Mouse (Mus musculus) hematopoietic stem cell, adult 5-6 weeks (primary cell): ENCODE results near the gene Slc2a1. TPM values are rescaled to one million over a fixed set of nuclear protein-coding genes. Genes with fewer than 3 reads are reported as not detected.
A peak's percentile ranks its signal among the peaks of the same experiment; 100 is the strongest.

Experiments used
- ATAC-seq, 2 experiments: fragments of 125-278 bp in 1 of 2; replicated peaks in 1 of 2; 2 replicates each; pipeline ENCODE4 v1.8.0; 2016 to 2017; ENCODE audit warnings: inconsistent platforms in 2 of 2, mild to moderate bottlenecking in 2 of 2, moderate number of reproducible peaks in 2 of 2, low read depth in 1 of 2, moderate TSS enrichment in 1 of 2; ENCODE audit not compliant: low FRiP score in 2 of 2, poor library complexity in 2 of 2, severe bottlenecking in 2 of 2, insufficient read depth in 1 of 2, low TSS enrichment in 1 of 2
- total RNA-seq: library from RNA; stranded (forward); fragments of 172-1452, 232-1000 nt; gene quantifications from 2 replicates; pipeline ENCODE4 v1.2.3, GENCODE M21; 2017

Slc2a1 gene
- total RNA-seq: 12.4 and 23.3 TPM in 2 replicates

DNA sequence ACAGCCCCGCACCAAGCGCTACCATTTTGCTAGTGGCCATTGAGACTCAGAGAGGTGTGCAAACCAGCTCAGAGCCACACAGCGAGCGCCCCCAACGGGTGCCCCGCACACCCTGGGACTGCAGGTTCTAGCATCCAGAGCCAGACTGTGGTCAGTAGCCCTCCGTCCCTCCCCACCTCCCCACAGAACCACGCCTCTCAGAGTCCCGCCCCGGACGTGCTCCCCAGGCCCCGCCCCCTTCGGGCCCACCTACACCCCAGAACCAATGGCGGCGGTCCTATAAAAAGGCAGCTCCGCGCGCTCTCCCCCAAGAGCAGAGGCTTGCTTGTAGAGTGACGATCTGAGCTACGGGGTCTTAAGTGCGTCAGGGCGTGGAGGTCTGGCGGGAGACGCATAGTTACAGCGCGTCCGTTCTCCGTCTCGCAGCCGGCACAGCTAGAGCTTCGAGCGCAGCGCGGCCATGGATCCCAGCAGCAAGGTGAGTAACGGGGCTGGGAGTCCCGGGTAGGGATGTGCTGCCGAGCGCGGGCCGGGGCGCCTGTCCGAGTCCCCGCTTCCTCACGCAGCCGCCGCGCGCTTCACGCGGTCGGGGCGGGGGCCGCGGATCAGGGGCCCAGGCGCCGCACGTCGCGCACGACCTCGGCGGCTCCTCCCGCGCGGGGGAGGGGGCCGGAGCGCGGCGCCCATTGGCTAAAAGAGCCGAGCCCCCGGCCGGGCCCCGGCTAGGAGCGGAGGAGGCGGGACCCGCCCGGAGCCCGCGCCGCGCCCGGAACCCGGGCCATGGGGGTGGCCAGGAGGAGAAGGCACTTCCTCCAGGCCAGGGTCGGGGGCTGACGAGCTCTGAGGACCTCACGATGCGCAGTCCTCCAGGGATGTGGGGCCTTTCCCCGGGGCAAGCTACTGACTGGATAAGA, at the start of gene Slc2a1:
Gene Slc2a1, plus strand, starts transcription at position 217 of the 914 bp plus-strand sequence.
- ATAC-seq: peak; percentile 77 to 87

DNA sequence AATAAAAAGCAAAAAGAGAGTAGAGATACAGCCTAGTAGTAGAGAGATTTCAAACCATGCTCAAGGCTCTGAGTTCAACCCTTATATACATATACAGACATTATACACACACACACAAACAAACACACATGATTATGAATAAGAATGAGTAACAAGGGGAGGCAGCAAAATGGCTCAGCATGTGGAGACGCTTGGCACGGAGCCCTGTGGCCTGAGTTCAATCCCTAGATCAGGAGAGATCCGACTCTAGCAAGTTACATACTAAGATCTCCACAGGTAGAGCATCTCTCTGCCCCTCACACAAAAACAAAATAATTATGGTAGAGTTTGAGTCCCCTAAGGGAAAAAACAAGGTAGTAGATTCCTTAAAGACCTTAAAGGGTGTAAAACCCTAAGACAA, 41.7 kb upstream of the Slc2a1 start:
- ATAC-seq: no peak

DNA sequence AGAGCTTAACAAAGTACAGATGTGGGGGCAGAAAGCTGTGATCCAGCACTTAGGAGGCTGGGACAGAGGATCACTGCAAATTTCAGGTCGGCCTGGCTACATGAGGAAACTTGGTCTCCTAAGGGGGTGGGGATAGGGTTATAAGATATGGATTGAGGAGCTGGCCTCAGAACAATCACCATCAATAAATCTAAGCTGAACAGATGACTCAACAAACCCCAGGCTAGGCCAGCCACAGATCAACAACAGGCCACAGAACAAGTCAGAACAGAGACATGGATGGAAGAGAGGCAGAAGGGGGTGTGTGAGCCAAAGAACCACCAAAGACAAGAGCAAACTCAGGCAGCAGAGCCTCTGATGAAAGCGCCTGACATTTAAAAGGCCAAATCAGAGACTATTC, 41.3 kb upstream of the Slc2a1 start:
- ATAC-seq: no peak

DNA sequence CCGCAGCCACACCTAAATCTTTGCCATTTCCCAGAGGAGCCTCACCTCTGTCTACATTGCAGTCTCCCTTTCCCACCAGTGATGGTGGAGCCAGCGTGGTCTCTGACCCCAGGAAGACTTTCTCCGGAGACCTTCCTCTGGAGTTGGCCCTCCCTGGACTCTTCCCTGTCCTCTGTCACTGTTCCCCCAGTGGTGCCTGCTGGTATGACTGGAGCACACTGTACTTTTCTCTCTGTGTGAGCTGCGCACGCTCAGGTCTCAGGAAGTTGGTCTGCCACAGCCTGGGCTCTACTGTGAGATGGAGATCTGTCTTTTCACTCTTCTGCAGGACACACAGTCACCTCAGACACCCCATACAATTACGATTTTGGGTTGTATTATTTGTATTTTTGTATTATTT, 39.6 kb upstream of the Slc2a1 start:
- peak; percentile 92 to 96 for ATAC-seq

DNA sequence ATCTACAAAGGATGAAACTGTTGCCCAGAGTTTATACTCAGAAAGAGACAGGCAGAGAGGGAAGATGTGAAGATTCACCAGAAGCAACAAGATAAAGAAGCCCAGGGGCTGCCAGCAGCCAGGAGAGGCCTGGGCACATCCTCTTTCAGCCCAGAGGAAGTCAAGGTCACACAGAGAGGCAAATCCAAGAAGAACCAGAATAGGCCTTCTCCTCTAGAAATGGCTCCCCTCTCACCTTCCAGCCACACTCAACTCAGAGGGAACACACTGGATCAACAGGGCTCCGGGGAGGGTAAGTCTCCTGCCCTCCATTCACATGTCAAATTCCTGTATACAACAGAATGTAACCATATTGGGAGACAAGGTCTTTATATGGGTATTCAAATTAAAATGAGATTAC, 38.3 kb upstream of the Slc2a1 start:
- ATAC-seq: no peak

DNA sequence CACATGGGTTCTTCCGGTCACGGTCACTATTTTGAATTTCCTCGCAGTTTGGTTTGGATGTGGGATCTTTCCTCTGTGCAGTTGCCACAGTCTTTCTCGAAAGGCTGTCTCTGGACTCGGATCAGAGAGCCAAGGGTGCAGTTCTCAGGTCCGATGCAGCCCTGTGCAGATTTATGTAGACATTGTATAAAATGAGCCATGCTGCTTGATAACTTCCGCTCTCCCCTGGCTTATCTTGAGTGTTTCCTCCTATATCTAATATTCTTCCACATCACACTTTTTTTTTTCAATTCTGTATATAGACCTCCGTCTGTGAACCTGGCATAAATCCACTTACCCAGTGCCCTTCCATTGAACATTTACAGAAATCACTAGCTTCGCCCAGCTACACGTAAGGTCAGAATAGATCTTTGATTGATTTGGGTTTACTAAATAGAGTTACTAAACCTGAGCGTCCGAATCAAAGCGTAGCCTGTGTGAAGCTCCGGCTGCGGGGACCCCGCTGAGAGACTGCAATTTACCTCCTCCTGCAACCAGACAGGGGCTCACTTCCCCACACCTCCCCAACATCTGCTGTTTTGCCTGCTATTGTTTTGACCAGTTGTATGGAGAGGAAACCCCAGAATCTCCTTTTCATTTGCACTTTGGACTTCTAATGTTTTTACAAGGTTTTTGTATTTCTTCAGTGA, 37.4 kb upstream of the Slc2a1 start:
- ATAC-seq: no peak

DNA sequence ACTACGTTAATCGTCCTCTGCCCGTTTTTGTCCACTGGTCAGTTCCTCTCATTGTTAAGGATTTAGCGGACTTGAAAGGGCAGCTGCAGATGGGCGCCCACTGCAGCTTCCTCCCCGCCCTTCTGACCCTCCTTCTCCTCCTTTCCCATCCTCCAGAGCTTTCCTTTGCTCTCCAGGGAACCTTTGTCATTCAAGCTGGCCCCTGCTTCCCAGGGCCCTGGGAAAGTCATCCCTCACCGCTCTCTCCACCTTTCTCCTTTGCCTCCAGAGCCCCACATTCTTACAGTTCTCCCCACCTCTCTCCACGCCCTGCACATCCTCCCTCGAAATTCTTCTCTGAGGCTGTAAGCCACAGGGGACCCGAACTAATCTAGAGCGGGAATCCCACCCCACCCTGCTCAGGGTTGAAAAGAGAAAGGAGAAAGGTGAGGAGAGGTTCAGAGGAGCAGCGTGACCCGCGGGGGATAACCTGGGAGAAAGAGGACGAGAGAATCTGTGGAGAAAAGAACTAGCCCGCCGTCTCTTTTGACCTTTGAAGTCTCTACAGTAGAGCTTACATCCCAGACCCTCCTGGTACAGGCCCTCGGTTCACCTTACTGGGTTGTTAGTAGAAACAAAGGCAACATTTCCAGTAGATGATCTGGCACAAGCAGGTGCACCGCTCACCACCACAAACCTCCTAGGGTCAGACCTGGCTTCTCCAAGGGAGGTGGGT, 36.7 kb upstream of the Slc2a1 start:
- no peak for ATAC-seq

DNA sequence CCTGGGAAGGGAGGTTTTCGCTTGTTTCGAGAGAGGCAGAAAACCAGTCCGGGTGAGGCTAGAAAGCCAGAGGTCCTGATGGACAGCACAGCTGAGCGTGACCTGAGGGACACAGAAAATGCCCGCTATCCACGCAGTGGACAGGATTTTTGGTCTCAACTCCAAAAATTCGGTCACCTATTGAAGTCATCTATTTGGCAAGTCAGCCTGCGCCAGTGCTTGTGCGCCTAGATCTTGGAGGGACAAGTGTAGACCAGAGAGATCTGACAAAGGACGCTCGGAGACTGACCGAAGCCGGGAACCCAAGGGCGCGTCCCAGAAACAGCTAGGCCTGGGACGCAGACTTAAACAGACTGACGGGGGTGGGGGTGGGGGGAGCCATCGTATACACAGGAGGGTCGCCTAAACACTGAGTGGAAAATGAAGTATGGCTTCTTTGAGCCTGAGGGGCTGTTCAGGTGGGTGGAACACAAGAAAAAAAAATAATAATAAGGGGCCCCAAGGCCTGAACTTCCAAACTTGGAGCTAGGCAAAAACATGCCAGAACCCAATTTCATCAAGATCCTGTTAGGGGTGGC, 36.1 kb upstream of the Slc2a1 start:
- ATAC-seq: no peak

DNA sequence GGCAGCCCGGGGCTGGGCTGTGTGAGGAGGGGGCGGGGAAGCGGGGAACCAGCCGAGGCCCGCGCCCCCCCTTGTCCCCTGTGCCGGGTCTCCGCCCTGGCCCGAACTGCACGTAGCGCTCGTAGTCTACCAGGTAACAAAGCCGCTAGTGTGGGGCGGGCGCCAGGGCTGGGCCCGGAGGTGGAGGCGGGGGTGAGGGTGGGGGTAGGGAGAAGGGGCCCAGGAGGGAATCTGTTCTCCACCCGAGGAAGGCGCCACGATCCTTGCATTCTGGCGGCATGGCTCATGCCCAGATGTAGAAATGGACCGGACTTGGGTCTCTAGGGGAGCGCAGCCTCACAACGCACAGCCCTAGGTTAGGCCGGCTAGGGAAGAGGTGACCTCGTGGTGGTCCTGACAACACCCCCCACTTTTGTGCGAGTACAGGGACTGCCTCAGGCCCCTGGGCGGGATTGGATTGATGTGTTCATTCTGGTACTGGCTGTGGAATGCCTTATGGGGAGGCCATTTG, 35.5 kb upstream of the Slc2a1 start:
- ATAC-seq: no peak

DNA sequence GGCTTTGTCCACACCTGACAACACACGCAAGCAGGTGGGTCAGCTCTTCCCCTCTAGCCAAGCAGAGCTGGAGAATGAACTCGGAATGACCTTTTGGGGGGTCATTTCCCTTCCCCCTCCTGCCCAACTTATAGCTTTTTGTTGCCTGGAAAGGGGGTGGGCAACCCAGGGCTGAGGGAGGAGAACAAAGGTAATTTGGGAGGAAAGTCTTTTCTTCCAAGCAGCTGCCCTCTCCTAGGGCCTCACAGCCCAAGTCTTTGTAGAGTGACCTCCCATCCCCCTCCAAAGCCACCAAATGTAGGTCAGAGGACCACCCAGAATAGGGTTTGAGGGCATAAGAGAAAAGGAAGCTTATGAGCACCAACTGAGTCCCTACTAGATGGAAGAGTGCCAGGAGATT, 34.9 kb upstream of the Slc2a1 start:
- ATAC-seq: no peak

DNA sequence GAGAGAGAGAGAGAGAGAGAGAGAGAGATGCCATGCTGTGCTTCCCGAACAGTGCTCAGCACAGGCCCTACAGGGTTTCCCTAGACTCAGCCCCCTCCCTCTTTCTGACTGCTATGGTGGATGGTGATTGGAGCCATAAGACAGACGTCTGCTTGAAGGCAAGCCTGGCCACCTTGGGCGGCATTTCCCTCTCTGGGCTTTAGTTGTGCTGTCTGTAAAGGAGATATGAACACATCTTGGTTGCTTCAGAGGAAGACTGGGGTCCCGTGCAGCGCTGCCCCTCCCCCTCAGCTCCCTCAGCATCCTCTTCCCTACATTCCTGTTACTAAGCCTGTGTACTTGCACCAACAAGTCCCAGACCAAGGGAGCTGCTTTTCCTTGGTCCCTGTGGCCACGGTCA, 33.9 kb upstream of the Slc2a1 start:
- no peak for ATAC-seq

DNA sequence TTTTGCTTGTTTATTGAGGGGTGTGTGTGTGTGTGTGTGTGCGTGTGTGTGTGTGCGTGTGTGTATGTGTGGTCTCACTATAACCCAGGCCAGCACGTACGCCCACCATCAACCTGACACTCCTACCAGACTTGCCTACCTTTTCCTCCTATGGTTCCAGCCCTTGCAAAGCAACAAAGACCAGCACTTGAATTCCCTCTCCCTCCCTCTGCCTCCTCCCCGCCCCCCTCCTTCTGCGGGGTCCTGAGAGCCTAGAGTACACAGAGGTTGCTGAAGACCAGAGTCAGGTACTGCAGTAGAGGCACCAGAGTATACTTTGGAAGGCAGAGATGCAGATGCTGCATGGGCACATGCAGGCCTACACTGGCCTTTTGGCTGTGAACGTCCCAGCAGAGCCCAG, 33.2 kb upstream of the Slc2a1 start:
- ATAC-seq: no peak

DNA sequence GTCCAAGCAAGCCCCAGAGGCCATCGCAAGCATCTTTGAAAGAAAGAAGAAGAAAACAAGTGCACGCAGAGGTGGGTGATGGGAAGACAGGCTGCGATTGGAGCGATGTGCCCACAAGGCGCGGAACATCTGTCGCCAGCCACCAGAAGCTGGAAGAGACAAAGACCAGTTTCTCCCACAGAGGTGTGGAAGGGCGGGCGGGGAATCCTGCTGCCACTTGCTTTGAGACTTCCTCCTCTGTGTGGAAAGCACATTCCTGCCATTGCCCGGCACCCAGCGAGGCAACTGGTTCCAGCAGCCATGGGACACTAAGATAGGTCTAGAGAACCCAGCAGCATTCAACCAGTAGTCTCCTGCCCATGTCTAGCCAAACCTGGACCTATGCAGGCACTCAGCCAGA, 32.2 kb upstream of the Slc2a1 start:
- ATAC-seq: 0 out of 4 replicates have a peak, but pooled peaks of 1 of the 2 experiments have one; percentile 7

DNA sequence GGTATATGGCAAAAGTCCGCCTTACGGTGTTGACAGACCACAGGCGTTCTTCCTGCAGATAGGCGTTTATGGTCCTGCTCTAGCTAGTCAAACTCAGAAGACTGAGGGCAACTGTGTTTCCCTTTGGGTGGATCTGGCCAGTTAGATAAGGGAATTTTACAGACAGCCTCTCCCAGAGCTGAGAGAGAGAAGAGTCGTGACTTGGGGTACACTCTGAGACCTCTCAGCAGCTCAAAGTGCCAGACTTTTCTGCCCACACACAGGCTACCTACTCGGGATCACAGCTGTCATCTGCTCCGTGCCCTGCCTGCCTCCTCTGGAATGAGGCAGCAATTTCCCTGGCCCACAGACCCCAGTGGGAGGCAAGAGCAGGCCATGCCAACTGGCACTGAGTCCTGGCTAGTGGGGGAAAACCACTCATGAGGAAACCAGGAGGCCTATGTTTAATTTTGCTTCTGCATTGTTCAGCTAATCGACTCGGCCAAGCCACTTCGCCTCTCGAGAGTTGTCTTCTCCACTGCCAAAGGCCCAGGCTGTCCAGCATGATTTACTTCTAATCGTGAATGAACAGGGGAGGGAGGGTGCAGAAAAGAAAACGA, 31.3 kb upstream of the Slc2a1 start:
- peak; percentile 78 to 80 for ATAC-seq

DNA sequence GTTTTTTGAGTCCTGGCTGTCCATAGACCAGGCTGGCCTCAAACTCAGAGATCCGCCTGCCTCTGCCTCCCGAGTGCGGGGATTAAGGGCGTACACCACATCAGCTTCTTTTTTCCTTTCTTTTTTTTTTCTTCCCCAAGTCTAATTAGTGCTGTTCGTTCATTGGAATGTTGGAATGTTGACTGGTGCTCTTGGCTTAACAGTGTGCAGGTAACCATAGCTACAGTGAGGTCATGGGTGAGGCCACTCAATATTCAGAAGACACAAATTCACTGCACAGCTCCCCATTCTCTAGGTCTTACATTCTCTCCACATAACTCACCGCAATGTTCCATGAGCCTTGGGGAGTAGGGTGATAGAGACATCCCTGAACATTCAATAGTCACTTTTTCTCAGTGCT, 28.6 kb upstream of the Slc2a1 start:
- no peak for ATAC-seq

DNA sequence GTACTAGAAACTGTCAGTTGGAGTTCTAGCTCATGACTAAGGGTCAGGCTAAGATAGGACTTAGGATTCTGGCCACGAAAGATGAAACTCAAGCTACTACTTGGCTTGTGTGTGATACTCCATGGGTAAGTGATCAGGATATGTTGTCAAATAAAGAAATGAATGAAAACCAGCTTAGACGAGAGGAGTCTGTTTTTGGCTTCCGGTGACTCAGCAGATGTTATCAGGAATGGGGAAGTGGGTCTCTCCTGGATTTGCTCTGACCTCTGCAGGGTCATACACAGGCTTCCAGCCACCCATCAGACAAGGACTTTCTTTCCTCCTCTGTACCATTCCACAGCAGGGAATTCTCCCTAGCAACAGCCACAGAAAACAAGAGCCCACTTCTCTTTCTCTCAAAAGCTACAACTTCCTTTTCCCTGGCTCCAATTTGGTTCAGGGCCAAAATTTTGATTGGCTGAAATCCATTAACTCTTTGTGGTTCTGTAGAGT, 25.7 kb upstream of the Slc2a1 start:
- peak; percentile 53 to 58 for ATAC-seq

DNA sequence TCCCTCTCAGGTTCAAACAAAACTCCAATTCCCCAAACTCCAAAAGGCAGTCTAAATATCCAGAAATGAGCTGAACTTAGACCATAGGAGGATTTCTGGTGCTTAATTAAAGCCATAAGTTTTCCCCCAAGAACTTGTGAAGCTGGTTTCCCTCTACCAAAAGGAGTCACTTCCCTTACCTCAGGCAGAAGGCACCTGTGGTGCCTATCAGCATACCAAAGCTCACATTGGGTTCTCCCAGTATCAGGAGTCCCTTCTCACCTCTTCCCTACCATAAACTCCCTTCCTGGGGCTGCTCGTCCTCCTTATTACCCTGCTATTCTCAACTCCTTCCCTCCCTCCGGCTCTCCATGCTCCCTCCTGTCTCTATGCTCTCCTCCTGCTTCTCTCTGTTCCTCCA, 20.1 kb upstream of the Slc2a1 start:
- no peak for ATAC-seq
